Mouse (Mus musculus): ENCODE data around the gene Nipal4. TPM values are rescaled to one million over a fixed set of nuclear protein-coding genes. Genes with fewer than 3 reads are reported as not detected.

Nipal4 gene
- polyA plus RNA-seq (2012; fragmentation: generic; extraction: Trizol): not detected

DNA sequence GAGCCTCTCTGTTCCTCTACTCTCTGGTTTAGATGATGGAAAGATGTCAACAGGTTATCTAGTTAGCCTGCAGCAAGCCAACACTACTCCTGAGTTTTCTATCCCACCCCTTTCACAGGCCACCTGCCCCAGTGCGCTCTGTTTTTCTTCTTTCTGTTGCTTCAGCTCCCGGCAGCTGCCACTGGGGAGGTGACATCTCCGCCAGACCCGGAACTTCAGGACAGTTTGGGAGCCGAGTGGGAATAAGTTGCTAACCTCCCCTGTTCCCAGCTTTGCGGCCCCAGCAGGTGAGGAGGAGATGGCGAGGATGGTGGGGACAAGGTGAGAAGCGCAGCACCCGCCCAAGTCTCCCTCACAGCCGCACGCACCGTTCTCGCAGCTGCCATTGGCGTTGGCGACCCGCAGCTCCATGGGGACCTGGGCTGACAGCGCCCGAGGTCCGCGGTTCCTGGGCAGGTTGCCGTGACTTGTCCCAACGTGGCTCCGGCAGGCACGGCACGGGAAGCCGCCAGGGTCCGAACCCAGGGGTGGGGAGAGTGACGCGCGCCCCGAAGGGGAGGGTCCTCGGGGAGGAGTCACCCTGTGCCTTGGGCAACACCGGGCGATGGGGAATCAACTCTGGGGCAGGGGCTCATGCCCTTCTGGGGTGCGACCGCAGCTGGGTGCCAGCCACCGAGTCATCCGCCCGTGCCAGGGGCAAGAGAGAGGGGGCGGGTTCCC lies at the start of gene Nipal4:
Nipal4 (minus strand) TSS at position 643 of the 720 bp plus-strand sequence.

Other genes with a start within 250 kb of the Nipal4 start
- 10 to 100 TPM in 1 of 2 experiments, 1 to 10 TPM in 1; 3.4 to 15.6 TPM for gene Lsm11, start 221.6 kb downstream of the Nipal4 start, polyA plus RNA-seq (2012; fragmentation: generic; extraction: Trizol)
- 10 to 100 TPM; 14.5 TPM for gene Thg1l, start 211.0 kb downstream of the Nipal4 start, polyA plus RNA-seq (2012; fragmentation: generic; extraction: Trizol)
- gene Sox30, start 186.2 kb downstream of the Nipal4 start, polyA plus RNA-seq (2012; fragmentation: generic; extraction: Trizol): under 1 TPM; 0.06 to 0.66 TPM
- 1 to 10 TPM; 2.0 to 2.5 TPM for gene Gm12166, start 114.2 kb downstream of the Nipal4 start, polyA plus RNA-seq (2012; fragmentation: generic; extraction: Trizol)
- 10 to 100 TPM in 1 of 2 experiments, under 1 TPM in 1; 0.83 to 18.5 TPM for gene Adam19, start 110.5 kb downstream of the Nipal4 start, polyA plus RNA-seq (2012; fragmentation: generic; extraction: Trizol)
- gene Fndc9, start 69.0 kb upstream of the Nipal4 start, polyA plus RNA-seq (2012; fragmentation: generic; extraction: Trizol): not detected
- under 1 TPM; 0.14 to 0.23 TPM for gene Cyfip2, start 146.4 kb upstream of the Nipal4 start, polyA plus RNA-seq (2012; fragmentation: generic; extraction: Trizol)
- not detected for gene Itk, start 223.0 kb upstream of the Nipal4 start, polyA plus RNA-seq (2012; fragmentation: generic; extraction: Trizol)
- not detected for gene Fam71b, start 230.1 kb upstream of the Nipal4 start, polyA plus RNA-seq (2012; fragmentation: generic; extraction: Trizol)

Data from C3H10T1/2 (cell line).